Mouse (Mus musculus) left cerebral cortex, postnatal 25 days (tissue): ENCODE data around the gene Sorl1. TPM values are rescaled to one million over a fixed set of nuclear protein-coding genes. Genes with fewer than 3 reads are reported as not detected.

Experiments used
- DNase-seq, 2 experiments: peaks; one replicate each; pipeline ENCODE4 v3.0.0; 2022; ENCODE audit warnings: low spot score in 2 of 2, mixed read lengths in 1 of 2
- intact Hi-C: fragments of 180-260 bp; cut with DNase I; formaldehyde crosslinking; loops from one replicate; pipeline ENCODE4 v1.15.1; 2025
- total RNA-seq, 2 experiments: library from RNA; stranded (reverse); gene quantifications; 2 replicates each; pipeline ENCODE4 v1.2.3; 2021

Sorl1 gene
- total RNA-seq, 2 experiments from 2014 or later, result 203 to 227 TPM

DNA sequence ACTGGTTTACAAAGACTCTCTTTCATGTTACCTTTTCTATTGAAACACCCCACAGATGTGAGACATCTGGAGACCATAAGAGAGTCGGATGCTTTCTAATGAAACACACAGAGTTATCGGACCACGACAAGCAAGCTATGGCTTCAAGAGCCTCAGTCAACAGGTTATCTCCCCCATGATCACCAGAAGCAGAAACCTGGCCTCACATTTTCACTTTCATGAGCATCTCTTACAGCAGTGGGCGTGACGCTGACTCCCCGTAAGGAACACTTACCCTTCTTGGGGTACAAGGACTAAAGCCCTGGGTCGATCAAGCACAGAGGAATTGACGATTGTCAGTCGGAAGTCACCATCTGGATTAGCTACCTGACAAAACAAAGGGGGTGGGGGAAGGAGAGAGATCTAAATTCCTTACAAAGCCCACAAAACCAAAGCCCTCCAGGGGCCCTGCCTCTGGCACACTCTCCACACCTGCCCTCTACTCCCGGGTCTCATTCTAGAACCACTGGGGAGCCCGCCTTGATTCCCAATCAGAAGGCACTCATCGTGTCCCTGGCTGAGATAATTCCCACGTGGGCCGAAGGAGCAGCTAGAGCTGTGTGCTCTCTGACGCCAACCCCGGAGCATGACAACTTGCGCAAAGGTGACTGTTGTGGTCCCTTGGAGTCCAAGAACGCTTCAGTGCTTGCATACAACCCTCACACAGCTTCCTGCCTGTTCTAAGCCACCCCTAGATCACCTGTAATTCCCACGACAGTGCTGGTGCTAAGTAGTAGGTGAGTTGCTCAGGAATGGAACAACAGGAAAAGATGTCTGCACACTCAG is 90.6 kb downstream of the Sorl1 start:
- DNase-seq, result no peak
- intact Hi-C loops, result no loop called here

- DNase-seq, result no peak
- intact Hi-C loops, result no loop called here
These were observed 91.7 kb downstream of the Sorl1 start for GRCm38 (mm10) chr9:42032419-42032818.

- intact Hi-C loops, result loop anchor here (1.0 kb wide), 1 partner anchor 39 kb away; no protein-coding TSS in a partner anchor
- DNase-seq, result no peak
These were observed 95.3 kb downstream of the Sorl1 start for GRCm38 (mm10) chr9:42028807-42029206.

- intact Hi-C loops, result no loop called here
- DNase-seq, result no peak
These were observed 99.8 kb downstream of the Sorl1 start for GRCm38 (mm10) chr9:42024257-42024656.

- intact Hi-C loops, result no loop called here
- no peak for DNase-seq
These were observed 100.7 kb downstream of the Sorl1 start for GRCm38 (mm10) chr9:42023383-42023782.

GRCm38 (mm10) chr9:42022318-42022717 is 101.8 kb downstream of the Sorl1 start:
- DNase-seq, result no peak
- intact Hi-C loops, result no loop called here

GRCm38 (mm10) chr9:42019308-42020031 is 104.6 kb downstream of the Sorl1 start:
- intact Hi-C loops, result no loop called here
- DNase-seq, result no peak

DNA sequence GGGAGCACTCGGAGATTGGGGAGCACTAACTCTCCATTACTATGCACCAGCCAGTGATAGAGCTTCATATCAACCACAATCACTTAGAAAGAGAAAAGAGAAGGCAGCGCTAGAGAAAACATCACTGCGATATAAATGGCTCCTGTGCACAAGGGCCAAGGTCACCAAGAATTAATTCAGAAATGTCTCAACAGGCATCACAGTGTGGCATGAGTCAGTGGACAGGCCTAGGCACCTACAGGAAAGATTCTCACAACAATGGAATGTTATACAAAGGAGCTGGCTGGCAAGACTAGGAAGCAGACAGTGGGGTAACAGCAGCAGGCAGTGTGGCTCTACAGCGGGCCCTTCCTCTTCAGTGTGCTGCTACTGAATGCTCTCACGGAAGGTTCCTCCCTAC is 115.6 kb downstream of the Sorl1 start:
- intact Hi-C loops, result no loop called here
- DNase-seq, result no peak

- intact Hi-C loops, result no loop called here
- DNase-seq, result peak in 1 of 2 experiments; percentile 48
These were observed 119.0 kb downstream of the Sorl1 start for GRCm38 (mm10) chr9:42005101-42005500.

DNA sequence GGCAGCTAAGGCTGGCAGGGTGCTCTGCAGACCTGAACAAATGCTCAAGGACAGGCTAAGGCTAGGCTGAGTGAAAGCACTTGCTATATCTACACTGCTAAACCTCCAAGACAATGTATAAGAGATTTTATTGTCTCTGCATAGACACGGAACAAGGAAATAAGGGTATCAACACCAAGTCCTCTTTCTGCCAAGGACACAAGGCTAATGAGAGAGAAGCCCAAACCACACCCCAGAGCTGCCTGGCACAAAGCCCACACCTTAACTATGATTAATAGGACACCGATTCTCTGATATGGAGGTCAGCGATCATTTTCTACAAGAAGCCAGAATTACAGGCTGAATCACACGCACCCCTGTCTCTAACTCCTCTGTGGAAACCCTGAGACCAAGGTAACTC is 120.0 kb downstream of the Sorl1 start:
- DNase-seq, result no peak
- intact Hi-C loops, result loop anchor here (5.0 kb wide), 1 partner anchor 258 kb away; the partner anchor contains the start of gene Sc5d

- DNase-seq, result peak in 1 of 2 experiments; percentile 30
- intact Hi-C loops, result loop anchor here (2.0 to 5.0 kb wide), 2 partner anchors 263 to 275 kb away; partner anchors contain the start of gene Sc5d
These were observed 124.3 kb downstream of the Sorl1 start for GRCm38 (mm10) chr9:41999498-42000473.

- intact Hi-C loops, result no loop called here
- no peak for DNase-seq
These were observed 128.8 kb downstream of the Sorl1 start for GRCm38 (mm10) chr9:41995278-41995677.

- no peak for DNase-seq
- intact Hi-C loops, result no loop called here
These were observed 130.3 kb downstream of the Sorl1 start for GRCm38 (mm10) chr9:41993821-41994220.

GRCm38 (mm10) chr9:41992841-41993240 is 131.3 kb downstream of the Sorl1 start:
- no peak for DNase-seq
- intact Hi-C loops, result no loop called here

- no peak for DNase-seq
- intact Hi-C loops, result no loop called here
These were observed 138.5 kb downstream of the Sorl1 start for GRCm38 (mm10) chr9:41985636-41986035.

- intact Hi-C loops, result no loop called here
- no peak for DNase-seq
These were observed 139.0 kb downstream of the Sorl1 start for GRCm38 (mm10) chr9:41985052-41985451.

GRCm38 (mm10) chr9:41984306-41984705 is 139.8 kb downstream of the Sorl1 start:
- DNase-seq, result no peak
- intact Hi-C loops, result no loop called here

DNA sequence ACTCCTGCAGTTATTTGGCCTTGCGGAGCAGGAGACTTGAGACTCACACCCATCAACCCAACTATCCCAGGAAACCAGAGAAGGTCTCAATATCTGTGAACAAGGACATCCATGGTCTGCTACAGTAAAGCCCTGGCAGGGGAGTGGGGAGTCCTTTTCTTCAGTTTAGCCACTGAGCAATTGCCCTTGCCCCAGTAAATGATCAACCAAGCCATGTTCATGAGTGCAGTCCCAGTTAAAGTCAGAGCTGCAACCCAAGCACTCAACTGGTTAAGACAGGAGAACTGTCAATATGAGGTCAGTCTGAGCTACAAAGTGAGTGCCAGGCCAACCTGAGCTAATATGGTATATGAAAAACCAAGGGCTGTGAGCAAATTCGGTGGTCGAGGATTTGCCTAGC is 140.8 kb downstream of the Sorl1 start:
- intact Hi-C loops, result no loop called here
- DNase-seq, result no peak

DNA sequence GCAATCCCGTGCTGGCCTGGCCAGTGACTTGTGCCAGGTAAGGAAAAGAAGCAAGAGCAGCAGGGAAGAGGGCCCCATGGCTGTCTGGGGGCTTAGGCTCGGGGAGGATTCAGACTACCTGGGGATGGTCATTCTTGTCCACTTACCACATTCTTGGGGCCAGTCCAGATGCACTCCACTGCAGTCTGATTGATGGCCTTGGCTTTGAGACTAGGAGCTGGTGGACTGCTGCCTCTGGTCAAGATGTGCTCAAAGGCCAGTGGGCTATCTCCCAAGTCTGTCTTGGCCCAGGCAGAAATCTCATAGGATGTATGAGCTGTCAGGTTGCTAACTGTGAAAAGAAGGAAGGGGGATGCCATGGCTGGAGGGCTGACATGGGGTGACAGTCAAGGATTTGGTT is 141.3 kb downstream of the Sorl1 start:
- no peak for DNase-seq
- intact Hi-C loops, result no loop called here

GRCm38 (mm10) chr9:41982023-41982422 is 142.1 kb downstream of the Sorl1 start:
- intact Hi-C loops, result no loop called here
- DNase-seq, result peak; percentile 68 to 92
